Mouse (Mus musculus) neural tube, embryonic 12.5 days (tissue): ENCODE measurements around the gene 6030408B16Rik. TPM values are rescaled to one million over a fixed set of nuclear protein-coding genes. Genes with fewer than 3 reads are reported as not detected.

Experiments used
- ATAC-seq: fragments of 200-750 bp; cut with Nextera tagmentation; 2 replicates; pipeline ENCODE4 v1.8.0; 2017; ENCODE audit warnings: low read depth, mild to moderate bottlenecking, moderate TSS enrichment, moderate library complexity; ENCODE audit not compliant: low FRiP score
- H3K27ac ChIP-seq: fragments of 300-500 bp; sonication (generic); 2 replicates; pipeline ENCODE4 v1.5.1; 2016
- H3K27me3 ChIP-seq: fragments of 300-500 bp; sonication (generic); replicated peaks from 2 replicates; pipeline ENCODE4 v1.6.1; 2016; ENCODE audit warnings: mild to moderate bottlenecking
- H3K36me3 ChIP-seq: fragments of 300-500 bp; sonication (generic); 2 replicates; pipeline ENCODE4 v1.6.1; 2016; ENCODE audit warnings: mild to moderate bottlenecking
- H3K4me1 ChIP-seq: fragments of 300-500 bp; sonication (generic); 2 replicates; pipeline ENCODE4 v1.6.1; 2016
- H3K4me2 ChIP-seq: fragments of 300-500 bp; sonication (generic); replicated peaks from 2 replicates; pipeline ENCODE4 v1.6.1; 2016; ENCODE audit warnings: mild to moderate bottlenecking
- H3K4me3 ChIP-seq: fragments of 300-500 bp; sonication (generic); 2 replicates; pipeline ENCODE4 v1.5.1; 2016
- H3K9ac ChIP-seq: fragments of 300-500 bp; sonication (generic); 2 replicates; pipeline ENCODE4 v1.6.1; 2016; ENCODE audit warnings: mild to moderate bottlenecking
- H3K9me3 ChIP-seq: fragments of 300-500 bp; sonication (generic); 2 replicates; pipeline ENCODE4 v1.6.1; 2016; ENCODE audit warnings: mild to moderate bottlenecking
- WGBS: fragments of 180-500 bp; shearing (Covaris S2); methylation state at CpG from one replicate; pipeline ENCODE4 v1.1.7; 2016; 5-methylcytosine and 5-hydroxymethylcytosine counted together
- polyA plus RNA-seq: library from polyadenylated mRNA; unstranded; fragments of >200 nt; fragmentation: Nextera tagmentation; extraction: Ambion mirVana; gene quantifications from 2 replicates; pipeline ENCODE4 v1.2.1, GENCODE M21; 2016

Gene 6030408B16Rik
- polyA plus RNA-seq, 1 experiment from 2014 or later: 0.13 TPM

DNA sequence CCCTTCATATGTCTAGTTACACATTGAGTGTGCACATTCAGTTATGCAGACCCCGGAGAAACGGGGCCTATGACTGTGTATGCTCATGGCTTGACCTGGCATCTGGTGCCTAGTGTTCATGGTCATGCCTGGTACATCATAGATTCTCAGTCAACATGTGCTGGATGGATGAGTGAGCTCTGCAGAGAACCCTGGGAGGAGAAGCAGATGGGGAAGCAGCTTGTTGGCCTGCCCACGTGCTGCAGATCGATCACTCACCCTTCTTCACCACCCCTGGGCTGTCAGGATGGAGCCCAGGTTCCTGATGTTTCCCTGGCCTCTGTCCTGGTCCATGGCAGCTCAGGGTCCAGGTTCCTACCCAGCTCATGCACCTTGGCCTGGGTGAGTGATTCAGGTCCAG lies 13.4 kb downstream of the 6030408B16Rik start:
- Histone ChIP-seq H3K4me3 (no peak overlapping the region), H3K4me2 (no peak overlapping the region), H3K9me3 (no peaks in the 10 kb centered on the region), H3K27ac (no peak overlapping the region), H3K9ac (no peak overlapping the region), H3K36me3 (no peaks in the 10 kb centered on the region), H3K27me3 (no peaks in the 10 kb centered on the region), H3K4me1 (no peaks in the 10 kb centered on the region)
- no peak for ATAC-seq
- WGBS: 89% methylated on average over 4 of the region's 4 CpGs

DNA sequence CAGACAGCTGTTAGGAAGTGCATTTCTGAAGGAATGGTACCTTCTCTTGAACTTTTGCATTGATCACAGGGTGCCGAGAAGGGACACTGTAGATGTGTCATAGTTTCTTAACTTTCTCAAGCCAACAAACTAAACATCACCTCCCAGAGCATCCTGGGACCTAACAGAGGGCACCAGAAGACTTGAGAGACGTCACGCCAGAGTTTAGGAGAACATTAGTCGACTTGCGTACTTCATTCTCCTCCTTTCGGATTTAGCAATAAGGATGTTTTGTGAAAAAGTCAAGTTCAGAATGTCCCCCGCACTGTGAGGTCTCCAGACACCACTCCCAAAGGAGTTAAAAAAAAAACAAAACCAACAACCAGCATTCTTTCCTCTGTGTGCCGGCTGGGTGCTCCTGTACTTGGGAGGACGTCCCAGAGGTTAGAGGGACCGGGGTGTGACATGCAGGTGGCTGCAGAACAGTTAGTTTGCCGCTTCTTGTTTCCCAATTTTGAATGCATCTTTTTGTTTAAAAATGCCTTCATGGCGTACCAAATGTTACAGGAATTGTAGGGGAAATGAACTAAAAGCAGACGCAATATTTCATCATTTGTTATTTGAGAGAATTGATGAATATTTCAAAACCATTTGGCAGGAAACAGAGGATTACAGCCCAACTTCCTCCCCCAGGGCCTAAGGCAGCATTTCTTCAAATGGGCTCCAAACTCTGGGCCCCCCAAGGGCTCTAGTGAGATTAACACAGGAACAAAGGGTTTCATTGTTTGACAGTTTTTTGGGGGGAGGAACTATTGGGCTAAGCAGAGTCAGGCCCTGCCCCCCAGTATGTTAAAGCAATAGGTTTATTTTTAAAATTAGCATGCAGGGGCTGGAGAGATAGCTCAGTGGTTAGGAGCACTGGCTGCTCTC lies 15.7 kb downstream of the 6030408B16Rik start:
- no peak overlapping the region for H3K27ac ChIP-seq

DNA sequence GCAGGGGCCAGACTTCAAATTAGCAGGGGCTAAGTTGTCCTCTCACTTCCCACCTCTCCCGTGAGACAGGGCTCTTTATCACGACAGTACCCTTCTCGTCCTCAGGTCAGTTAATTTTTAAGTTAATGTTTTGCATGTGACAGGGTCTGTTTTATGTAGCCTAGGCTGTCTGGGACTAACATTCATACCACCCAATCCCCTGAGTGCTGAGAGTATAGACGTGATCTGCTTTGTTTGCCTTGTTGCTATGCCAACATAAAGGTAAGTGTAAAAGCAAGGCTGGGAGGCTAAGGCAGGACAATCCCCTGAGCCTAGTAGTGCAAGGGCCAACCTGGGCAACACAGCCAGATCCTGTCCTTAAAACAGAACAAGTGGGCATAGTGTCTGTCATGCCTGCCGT lies 16.5 kb downstream of the 6030408B16Rik start:
- no peak overlapping the region for H3K9ac ChIP-seq
- no peak for ATAC-seq
- H3K9me3 ChIP-seq: no peaks in the 10 kb centered on the region
- H3K36me3 ChIP-seq: no peaks in the 10 kb centered on the region
- H3K4me1 ChIP-seq: no peaks in the 10 kb centered on the region
- no peak overlapping the region for H3K27ac ChIP-seq
- no peak overlapping the region for H3K4me3 ChIP-seq
- no peak overlapping the region for H3K4me2 ChIP-seq
- H3K27me3 ChIP-seq: no peaks in the 10 kb centered on the region
- 60% methylated on average over 5 of the region's 5 CpGs for WGBS

More for the DNA sequence above, 15.7 kb downstream of the 6030408B16Rik start:
- Histone ChIP-seq H3K9me3 (no peaks in the 10 kb centered on the region), H3K4me2 (no peak overlapping the region), H3K9ac (no peak overlapping the region), H3K4me3 (no peak overlapping the region), H3K27me3 (no peaks in the 10 kb centered on the region), H3K36me3 (no peaks in the 10 kb centered on the region), H3K4me1 (no peaks in the 10 kb centered on the region)
- no peak for ATAC-seq
- 68% methylated on average over 13 of the region's 13 CpGs for WGBS

DNA sequence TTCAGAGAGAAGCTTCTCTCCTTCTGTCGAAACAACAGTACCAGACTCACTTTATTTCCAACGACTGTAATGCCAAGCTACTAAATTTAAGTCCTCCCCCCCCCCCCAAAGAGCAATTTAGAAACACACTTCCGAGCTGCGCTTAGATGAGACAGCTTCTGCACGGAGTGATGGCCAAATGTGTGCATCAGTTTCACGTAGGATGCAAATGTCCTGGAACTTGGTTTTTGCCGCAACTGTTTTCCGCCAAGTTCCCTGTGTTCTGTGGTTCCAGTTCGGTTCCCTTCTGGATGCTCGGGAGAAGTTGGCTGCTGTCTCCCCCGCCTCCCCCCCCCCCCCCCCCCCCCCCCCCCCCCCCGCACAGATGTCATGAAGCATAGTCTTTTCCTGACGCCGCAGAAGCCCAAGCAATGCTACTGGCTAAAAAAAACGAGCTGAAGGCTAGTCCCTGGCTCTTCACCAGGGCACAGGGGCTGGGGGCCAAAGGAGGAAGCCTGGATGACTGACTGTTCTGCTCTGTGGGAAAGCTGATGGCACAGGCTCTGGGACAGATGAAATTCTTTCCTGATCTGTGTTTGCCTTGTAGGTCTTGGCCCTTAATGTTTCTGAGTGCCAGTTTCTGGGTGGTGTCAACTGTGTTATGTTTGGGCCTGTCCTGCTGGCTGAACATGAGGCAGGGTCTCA lies 18.2 kb downstream of the 6030408B16Rik start:
- H3K4me1 ChIP-seq: no peaks in the 10 kb centered on the region
- no peak for ATAC-seq
- H3K36me3 ChIP-seq: no peaks in the 10 kb centered on the region
- no peaks in the 10 kb centered on the region for H3K27me3 ChIP-seq
- 71% methylated on average over 14 of the region's 15 CpGs for WGBS
- H3K4me2 ChIP-seq: no peak overlapping the region
- no peak overlapping the region for H3K9ac ChIP-seq
- no peaks in the 10 kb centered on the region for H3K9me3 ChIP-seq
- no peak overlapping the region for H3K4me3 ChIP-seq
- H3K27ac ChIP-seq: no peak overlapping the region

DNA sequence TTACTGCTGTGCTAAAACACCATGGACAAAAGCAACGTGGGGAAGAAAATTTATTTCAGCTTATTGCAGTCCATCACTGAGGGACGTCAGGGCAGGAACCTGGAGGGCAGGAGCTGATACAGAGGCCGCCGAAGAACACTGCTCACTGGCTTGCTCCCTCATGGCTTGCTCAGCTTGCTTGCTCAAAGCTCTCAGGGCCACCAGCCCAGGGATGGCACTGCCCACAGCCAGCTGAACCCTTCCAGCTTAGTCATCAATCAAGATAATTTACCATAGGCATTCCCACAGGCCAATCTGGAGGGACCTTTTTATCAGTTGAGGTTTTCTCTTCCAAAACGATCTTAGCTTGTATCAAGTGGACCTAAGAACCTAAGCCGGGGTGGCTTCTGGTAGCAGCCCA lies 19.0 kb downstream of the 6030408B16Rik start:
- no peaks in the 10 kb centered on the region for H3K27me3 ChIP-seq
- no peak for ATAC-seq
- WGBS: 78% methylated on average over 6 of the region's 6 CpGs

DNA sequence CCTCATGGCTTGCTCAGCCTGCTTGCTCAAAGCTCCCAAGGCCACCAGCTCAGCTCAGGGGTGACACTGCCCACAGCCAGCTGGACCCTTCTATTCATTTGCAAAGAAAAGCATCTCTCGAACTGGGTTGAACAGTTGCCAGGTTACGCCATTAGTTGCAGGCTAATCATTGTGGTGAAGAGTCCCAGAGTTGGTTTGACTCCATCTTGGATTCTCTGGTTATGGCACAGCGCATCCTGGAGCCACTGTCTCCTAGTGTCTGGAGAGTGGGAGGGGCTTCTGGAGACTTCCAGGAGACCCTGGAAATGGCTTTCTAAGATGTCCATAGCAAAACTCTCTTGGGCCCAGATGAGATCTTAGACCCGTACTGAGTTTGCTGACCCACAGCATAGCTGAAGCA lies 22.4 kb downstream of the 6030408B16Rik start:
- H3K9me3 ChIP-seq: no peaks in the 10 kb centered on the region
- H3K27me3 ChIP-seq: no peaks in the 10 kb centered on the region
- no peaks in the 10 kb centered on the region for H3K36me3 ChIP-seq
- H3K4me1 ChIP-seq: no peaks in the 10 kb centered on the region
- 0 out of 2 replicates have a peak, but pooled peaks have one; percentile 15 for ATAC-seq
- 86% methylated on average over 4 of the region's 4 CpGs for WGBS
- no peak overlapping the region for H3K27ac ChIP-seq
- H3K4me3 ChIP-seq: no peak overlapping the region
- H3K9ac ChIP-seq: no peak overlapping the region
- H3K4me2 ChIP-seq: no peak overlapping the region

More for the DNA sequence above, 19.0 kb downstream of the 6030408B16Rik start:
- no peak overlapping the region for H3K4me3 ChIP-seq
- no peaks in the 10 kb centered on the region for H3K4me1 ChIP-seq
- H3K4me2 ChIP-seq: no peak overlapping the region
- H3K9me3 ChIP-seq: no peaks in the 10 kb centered on the region
- no peak overlapping the region for H3K9ac ChIP-seq
- no peak overlapping the region for H3K27ac ChIP-seq
- no peaks in the 10 kb centered on the region for H3K36me3 ChIP-seq

DNA sequence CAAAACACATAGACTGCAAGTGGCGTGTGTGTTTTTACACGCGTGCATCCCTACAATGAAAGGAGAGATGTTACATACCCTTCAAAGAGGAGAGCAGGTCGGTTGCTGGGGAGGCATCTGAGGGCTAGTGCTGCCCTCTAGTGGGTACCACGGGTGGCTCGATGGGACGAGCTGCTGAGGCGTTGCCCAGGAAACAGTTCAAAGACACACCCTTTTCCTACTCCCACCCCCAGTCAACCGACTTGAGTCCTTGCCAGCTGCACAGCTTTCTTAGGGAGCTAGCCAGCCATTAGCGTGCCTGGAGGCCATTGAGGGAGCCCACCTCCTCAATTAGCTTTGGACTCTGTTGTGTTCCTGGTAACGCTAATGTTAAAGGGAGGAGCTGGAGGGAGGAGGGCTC lies 22.8 kb downstream of the 6030408B16Rik start:
- Histone ChIP-seq H3K4me1 (no peaks in the 10 kb centered on the region), H3K9me3 (no peaks in the 10 kb centered on the region), H3K9ac (no peak overlapping the region), H3K36me3 (no peaks in the 10 kb centered on the region), H3K27ac (no peak overlapping the region), H3K4me2 (peak overlapping the region; percentile 37; the same call in 1 of the 2 replicates), H3K4me3 (no peak overlapping the region), H3K27me3 (no peaks in the 10 kb centered on the region)
- 4% methylated on average over 11 of the region's 11 CpGs for WGBS
- peak; percentile 88 for ATAC-seq

DNA sequence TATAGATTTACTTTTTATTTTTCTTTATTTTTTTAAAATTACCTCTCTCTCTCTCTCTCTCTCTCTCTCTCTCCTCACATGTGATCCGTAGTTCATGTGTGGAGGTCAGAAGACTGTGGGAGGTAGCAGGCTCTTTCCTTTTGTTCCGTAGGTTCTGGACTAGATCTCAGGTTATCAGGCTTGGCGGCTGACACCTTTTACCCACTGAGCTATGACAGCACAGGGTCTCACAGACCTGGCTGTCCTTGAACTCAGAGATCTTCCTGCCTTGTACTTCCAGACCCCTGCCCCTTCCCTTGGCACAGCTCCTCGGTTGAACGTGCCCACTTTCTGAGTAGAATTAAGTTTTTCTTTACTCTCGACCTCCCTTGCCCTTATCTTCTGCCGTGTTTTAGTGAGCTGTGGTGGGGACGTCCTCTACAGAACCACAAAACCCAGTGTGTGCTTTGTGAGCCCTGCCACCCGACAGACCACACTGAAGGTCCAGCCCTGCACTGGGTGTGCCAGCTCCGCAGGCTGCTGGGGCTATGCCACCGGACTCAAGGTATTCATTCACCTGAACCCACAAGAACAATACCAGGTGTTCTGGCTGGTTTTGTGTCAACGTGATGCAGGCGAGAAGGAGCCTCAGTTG lies 23.4 kb downstream of the 6030408B16Rik start:
- Histone ChIP-seq H3K27ac (no peak overlapping the region), H3K9ac (no peak overlapping the region), H3K9me3 (no peaks in the 10 kb centered on the region), H3K4me1 (no peaks in the 10 kb centered on the region), H3K4me2 (peak overlapping the region; percentile 37; the same call in 1 of the 2 replicates), H3K4me3 (no peak overlapping the region), H3K36me3 (no peaks in the 10 kb centered on the region), H3K27me3 (no peaks in the 10 kb centered on the region)
- 60% methylated on average over 13 of the region's 13 CpGs for whole genome bisulfite sequencing
- ATAC-seq: peak; percentile 31; the same call in 1 of the 2 replicates

DNA sequence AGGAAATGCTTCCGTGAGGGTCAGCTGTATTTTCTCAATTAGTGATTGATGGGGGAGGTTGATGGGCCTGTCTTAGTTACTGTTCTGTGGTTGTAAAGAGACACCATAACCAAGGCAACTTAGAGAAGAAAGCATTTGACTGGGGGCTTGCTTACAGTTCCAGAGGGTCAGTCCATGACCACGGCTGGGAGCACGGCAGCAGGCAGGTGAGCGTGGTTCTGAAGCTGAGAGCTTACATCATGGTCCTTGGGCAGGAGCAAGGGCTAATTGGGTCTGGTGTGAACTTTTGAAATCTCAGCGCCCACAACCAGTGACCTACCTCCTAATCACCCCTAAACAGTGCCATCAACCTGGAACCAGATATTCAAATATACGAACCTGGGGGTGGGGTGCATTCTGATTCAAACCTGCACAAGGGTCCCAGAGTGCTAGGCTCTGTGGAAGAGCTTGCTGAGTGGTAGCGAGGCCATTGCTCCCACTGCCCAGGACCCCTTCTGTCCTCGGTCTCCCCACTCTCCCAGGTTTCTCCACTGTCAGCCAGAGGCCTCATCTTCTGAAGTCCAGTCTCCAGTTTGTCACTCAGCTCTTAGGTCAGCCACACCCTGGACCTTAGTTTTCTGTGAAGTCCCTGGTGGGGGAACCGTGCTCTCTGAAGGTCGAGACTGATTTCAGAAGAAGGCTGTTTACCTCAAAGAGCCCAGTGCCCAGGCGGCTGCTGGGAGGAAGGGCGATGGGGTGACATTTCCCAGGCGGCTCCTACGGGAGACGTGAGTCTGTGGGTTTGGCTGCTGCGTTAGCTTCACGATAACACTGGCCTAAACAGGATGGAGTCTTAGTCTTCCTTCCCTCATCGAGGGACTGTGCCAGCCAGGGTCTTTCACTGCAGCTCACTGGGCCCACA lies 24.2 kb downstream of the 6030408B16Rik start:
- Histone ChIP-seq H3K4me1 (no peaks in the 10 kb centered on the region), H3K9me3 (no peaks in the 10 kb centered on the region), H3K27me3 (no peaks in the 10 kb centered on the region), H3K9ac (no peak overlapping the region), H3K27ac (no peak overlapping the region), H3K4me3 (no peak overlapping the region), H3K36me3 (no peaks in the 10 kb centered on the region), H3K4me2 (no peak overlapping the region)
- ATAC-seq: no peak
- WGBS: 72% methylated on average over 18 of the region's 18 CpGs

DNA sequence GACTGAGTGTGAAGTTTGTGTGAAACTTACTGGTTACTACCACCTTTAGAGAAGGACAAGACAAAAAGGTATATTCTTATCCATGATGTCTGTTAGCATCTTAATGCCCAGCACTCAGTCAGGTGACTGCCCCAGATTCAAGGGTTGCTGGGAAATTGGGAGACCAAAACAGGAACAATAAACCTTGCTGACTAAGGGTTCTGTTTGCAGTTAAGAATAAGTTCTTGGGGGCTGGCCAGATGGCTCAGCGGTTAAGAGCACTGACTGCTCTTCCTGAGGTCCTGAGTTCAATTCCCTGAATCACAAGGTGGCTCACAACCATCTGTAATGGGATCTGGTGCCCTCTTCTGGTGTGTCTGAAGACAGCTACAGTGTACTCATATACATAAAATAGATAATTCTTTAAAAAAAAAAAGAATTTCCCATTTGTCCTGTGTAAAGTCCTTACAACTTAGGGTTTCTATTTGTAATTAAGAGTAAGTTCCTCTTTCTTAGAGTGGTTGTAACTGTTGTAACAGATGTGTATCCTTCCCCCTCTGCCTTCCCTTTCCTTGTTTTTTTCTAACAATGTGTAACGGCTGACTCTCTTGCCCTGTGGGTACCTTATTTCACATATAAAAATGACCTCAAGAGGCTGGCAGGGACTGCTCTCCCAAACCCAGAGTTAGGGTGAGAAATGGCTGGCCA lies 24.9 kb downstream of the 6030408B16Rik start:
- 90% methylated on average over 2 of the region's 2 CpGs for WGBS
- H3K27me3 ChIP-seq: no peaks in the 10 kb centered on the region
- no peak for ATAC-seq

More for the DNA sequence above, 24.9 kb downstream of the 6030408B16Rik start:
- H3K4me2 ChIP-seq: no peak overlapping the region
- H3K4me1 ChIP-seq: no peaks in the 10 kb centered on the region
- H3K27ac ChIP-seq: no peak overlapping the region
- no peak overlapping the region for H3K9ac ChIP-seq
- no peaks in the 10 kb centered on the region for H3K9me3 ChIP-seq
- H3K36me3 ChIP-seq: no peaks in the 10 kb centered on the region
- no peak overlapping the region for H3K4me3 ChIP-seq
